Mouse (Mus musculus): ENCODE data around the gene Tm7sf2.

Tm7sf2 gene

DNA sequence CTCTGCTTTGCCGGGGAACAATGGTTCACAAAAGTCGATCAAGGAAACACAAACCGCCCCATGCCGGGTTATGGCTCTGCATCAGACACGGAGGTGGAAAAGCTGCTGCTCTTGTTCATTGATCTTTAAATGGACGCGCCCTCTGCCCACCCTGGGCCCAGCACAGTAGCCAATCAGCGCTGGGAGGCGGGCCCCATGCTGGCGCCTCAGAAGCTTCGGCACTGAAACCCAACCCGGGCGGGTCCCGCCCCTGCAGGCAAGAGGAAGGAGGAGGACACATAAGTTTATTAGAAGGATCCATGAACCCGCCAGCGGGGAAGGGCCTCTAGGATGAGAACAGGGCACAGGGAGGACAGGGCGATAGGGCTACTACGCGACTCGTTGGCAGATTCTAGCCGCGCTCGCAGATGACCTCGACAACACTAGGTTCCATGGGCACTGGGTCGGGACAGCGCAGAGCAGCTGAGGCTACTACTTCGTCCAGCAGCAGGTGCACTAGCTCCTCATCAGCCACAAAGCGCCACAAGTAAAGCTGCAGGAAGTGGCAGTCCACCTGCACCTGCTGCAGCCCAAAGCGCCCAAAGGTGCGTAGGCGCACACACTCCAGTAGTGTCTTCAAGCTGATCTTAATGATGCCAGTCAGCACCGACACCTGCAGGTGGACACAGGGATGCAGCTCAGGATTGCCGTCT, at the start of gene Tm7sf2:
Tm7sf2 (minus strand) TSS at position 650 of the 692 bp plus-strand sequence.
- peak; percentile 85 for DNase-seq (ENCODE audit: low read depth, low spot score)

DNA sequence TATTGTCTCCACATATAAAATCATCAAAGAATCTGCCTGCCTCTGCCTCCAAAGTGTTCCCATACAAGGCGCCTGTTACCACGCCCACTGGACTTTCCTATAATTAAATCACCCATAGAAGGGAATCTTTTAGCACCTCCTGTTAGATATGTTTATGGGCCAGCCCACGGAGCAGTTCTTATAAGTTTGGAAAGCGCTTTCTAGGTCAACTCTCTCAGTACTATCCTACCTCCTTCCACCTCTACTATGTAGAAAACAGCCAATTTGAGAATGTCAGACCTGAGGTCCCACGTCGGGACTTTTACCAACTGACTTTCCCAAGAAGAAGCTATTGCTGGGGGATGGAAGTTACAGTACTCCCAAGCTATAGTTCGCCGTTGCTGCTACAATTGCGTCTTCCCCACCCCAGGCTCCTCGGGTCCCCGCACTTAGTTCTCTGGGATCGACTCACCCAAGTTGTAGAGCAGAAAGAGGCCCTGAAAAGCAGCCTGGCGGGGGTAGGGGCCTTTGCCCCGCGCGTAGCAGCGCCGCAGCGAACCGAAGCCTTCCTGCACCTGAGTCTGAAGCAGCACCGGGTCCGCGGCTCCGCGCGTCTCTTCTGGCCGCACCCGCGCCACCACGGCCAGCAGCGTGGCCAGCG, 49.3 kb upstream of the Tm7sf2 start:
- no peak for DNase-seq (ENCODE audit: low read depth, low spot score)

DNA sequence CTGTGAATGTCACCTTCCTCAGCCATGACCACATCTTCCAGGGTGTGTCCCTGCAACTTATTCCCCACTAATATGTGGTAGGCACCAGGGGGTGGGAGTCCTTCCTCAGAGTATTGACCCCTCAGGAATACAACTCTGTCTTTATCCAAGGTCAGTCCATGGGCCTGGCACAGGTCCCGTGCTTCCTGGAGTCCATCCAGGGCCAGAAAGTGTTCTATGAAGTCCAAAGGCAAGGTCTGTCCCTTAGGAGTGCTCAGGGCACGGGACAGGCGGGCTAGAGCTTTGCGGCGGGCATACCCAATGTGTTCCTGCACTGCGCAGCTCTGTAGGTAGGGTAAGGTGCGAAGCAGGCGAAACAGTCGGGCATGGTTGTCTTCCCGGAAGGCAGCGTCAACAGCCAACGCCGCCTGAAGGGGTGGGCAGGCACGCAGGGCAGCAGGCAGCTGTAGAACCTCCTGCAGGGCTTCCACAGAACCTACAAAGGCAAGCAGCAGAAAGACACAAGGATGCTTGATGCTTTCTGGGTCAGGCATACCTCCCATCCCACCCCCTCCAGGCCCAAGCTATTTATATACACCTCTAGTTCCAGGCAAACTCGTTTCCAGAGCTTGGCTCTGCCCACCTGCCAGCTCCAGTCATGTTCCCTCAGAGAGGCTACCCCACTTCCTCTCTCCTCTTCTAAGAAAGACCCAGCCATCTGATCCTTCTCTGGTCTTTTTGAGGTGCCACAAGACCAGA, 48.1 kb upstream of the Tm7sf2 start:
- no peak for DNase-seq (ENCODE audit: low read depth, low spot score)

DNA sequence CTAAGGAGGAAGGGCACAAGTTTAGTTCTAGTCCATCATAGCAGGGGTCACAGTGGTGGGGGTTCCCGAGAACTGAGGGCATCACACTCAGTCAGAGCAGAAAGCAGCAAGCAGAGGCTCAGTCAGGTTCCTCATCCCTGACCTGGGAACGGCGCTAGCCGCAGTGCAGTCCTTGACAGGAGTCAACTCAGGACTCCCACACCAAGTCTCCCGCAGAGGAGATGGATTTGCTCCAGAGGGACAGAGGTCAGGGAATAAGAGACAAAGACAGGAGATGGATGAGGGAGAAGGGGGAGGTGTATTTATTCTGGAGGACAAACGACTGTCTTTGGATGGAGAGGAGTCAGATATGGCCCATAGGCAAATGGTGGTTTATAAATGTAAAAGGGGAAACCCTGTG, 44.9 kb upstream of the Tm7sf2 start:
- no peak for DNase-seq (ENCODE audit: low read depth, low spot score)

DNA sequence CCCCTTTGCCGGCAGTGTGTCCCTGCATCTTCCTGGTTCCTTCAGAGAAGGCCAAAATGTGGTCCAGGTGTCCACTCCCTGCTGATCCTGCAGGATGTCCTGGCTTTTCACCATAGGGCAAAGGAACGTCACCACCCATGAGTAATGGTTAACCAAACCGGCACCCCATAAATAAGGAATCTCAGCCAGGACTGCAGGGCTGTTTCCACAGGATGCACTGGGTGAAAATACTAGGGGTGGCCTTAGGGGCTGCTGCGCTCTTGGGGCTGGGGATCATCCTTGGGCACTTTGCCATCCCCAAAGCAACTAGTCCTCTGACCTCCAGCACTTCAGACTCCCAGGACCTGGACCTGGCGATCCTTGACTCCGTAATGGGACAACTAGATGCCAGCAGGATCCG, 37.4 kb upstream of the Tm7sf2 start, which contains the start of gene Naaladl1:
Naaladl1 (plus strand) TSS at position 197 of the 400 bp plus-strand sequence.
- DNase-seq (ENCODE audit: low read depth, low spot score), result no peak

DNA sequence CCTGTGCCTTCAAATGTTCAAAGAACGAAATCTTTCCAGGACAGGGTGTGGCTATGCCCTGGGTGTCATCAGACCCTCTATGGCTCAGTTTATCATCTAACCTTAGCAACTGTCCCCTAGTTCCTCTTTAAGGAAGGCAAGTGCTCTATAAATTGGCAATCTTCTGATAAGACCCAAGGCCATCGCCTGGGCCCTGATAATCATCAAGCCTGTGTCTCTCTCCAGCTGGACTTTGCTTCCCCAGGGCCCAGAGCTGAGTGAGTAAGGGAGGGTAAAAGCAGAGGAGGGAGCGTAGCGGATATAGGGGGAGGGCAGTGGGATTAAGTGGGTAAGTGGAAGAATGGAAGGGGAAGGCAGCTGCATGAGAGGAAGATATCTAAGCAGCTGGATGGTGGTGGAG, 36.3 kb upstream of the Tm7sf2 start:
- DNase-seq (ENCODE audit: low read depth, low spot score), result no peak

DNA sequence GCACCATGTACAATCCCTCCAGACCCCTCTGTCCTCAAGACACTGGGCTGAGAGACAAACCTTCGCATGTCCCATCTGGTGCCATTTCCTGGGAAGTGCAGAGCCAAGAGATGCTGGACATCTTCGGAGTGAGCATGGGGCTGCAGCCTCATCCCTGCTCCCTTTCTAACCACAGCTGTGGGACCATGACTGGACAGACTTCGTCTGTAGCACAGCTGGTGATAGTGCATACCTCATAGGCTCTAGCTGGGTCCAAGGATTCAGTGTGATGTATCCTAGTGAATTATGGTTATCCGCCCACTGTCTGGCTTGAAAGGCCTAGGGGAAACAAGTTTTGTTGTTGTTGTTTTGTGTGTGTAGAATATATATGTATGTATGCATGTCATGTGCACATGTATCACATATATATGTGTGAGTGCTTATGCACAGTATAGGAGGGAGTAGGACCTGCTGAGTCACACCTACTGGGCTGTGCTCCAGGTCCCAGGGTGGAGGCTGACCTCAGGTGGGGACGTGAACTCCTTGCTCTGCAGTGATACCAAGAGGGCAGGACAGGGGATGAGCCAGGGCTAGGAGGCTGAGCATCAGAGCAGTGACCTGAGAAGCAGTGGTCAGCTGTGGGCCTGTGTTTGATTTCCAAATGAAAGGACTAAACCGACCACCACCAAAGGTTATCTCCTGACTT, 34.1 kb upstream of the Tm7sf2 start:
- no peak for DNase-seq (ENCODE audit: low read depth, low spot score)

DNA sequence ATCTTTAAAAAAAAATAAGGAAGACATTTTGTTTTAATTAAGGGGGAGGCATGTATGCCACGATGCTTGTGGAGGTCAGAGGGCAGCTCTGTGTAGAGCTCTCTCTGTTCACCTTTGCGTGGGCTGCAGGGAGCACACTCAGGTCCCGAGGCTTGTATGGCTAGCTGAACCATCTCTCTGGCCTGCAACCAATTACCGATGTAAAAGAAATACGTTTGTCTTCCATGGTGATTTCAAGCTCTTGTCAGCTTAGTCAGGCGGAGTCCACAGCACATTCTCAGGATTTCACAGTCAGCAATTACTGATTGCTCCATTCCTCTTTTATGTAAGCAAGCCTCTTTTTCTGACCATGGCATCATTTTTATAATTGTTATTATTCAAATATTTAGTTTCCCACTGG, 33.0 kb upstream of the Tm7sf2 start:
- DNase-seq (ENCODE audit: low read depth, low spot score), result no peak

DNA sequence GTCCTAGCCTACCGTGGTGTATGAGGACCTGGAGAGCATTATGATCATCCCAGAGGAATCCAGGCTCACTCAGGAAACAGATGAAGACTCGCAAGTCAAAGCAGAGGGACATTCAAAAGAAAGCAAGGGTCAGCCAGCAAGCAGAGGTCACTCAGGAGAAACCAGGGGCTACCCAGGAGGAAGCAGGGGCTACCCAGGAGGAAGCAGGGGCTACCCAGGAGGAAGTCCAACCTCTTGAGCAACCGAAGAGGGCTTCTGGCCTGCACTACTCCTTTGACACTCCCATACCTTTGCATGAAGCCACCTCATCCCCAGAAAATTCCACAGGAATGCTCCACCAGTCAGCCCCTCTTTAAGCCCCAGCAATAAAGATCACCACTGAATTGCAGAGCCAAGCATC, 29.7 kb upstream of the Tm7sf2 start:
- no peak for DNase-seq (ENCODE audit: low read depth, low spot score)

DNA sequence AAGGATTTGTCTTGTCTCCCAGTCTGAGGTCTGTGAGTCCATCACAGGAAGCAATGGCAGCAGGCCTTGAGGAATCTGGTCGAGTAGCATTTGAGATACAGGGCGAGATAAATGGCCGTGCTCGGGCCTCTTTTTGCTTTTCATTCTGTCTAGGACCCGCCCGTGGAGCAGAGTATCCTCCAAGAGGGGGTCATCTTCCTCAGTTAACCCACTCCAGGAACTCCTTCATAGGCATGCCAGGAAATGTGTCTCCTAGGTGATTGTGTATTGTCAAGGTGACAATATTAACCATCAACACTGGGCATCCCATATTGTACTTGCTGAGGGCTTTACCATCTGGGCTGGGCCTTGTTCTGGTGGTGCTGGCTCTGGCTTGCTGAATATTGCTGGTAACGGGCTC, 25.9 kb upstream of the Tm7sf2 start, which contains the start of gene AC131692.1:
AC131692.1 (plus strand) TSS at position 301 of the 400 bp plus-strand sequence.
- DNase-seq (ENCODE audit: low read depth, low spot score), result no peak

DNA sequence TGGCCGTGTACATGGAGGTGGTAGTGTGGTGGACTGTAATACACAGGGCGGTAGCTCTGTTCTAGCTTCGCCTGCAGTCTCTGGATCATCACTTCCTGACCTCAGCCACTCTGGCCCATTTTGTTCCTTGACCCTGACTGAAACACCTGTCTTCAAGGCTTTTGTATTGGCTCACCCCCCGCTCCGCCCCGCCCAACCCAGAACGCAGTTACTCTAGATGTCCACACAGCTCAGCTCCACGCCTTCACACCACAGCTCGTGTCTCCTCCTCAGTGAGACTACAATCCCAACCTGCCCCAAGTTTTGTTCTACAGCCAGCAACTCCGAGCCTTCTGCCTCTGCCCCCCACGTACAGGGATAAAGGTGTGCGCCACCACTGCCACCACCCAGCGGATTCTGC, 20.7 kb upstream of the Tm7sf2 start:
- DNase-seq (ENCODE audit: low read depth, low spot score), result no peak

DNA sequence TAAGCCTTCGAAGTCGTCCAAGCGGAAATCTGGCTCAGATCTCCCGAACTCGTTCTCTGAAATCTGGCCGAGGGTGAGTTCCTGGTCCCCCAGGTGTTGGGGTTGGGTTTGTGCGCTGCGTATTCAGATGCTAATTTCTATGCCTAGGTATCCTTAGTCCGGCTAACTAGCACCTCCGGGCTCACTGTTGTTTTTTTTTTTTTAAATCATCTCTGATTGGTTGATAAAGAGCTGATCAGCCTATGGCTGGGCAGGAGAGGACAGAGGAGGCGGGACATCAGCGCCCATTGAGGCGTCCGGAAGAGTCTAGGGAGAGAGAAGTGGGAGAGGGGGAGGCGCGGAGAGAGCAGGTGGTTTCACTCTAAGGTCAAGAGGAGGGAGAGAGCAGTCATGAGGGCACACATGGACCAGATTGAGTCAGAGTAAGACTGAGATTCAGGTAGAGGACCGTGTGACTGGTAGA, 17.3 kb upstream of the Tm7sf2 start:
- DNase-seq (ENCODE audit: low read depth, low spot score), result peak; percentile 55

DNA sequence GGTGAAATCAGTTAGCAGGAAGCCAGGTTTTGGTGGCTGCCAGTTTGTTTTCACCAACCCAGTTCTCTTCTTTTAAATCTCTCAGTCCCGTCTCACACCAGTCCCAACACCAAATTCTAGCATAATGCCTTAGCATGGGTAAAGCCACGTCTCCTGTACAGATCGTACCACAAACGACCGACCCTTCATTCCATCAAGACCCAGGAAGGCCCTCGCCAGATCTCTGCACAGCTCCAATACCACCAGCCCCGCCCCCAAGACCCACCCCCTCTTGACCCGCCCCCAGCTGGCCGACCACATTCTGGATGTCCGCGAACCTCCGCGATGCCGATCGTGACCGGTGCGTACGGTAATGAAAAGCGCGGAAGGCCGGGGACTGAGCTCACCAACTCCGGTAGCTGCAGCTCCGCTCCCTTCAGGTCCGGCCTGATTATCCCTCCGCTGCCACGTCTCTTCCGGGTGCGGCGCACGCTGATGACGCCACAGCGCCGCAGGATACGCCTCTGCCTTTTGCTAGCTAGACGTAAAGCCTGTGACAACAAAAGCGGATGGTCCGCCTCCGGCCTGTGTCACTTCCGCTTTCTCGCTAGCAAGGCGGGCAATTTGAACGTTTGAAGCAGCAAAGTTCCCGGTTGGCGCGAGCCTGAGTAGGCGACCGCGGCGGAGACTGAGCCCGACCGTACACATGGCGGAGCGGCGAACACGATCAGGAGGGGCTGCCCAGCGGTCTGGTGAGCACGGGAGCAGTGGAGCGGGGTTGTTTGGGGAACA, 16.5 kb upstream of the Tm7sf2 start, which contains the start of the genes Zfpl1 and Cdca5:
Zfpl1 (minus strand) TSS at position 479 of the 771 bp plus-strand sequence.
Cdca5 (plus strand) TSS at position 506 of the 771 bp plus-strand sequence.
- DNase-seq (ENCODE audit: low read depth, low spot score), result peak; percentile 98

DNA sequence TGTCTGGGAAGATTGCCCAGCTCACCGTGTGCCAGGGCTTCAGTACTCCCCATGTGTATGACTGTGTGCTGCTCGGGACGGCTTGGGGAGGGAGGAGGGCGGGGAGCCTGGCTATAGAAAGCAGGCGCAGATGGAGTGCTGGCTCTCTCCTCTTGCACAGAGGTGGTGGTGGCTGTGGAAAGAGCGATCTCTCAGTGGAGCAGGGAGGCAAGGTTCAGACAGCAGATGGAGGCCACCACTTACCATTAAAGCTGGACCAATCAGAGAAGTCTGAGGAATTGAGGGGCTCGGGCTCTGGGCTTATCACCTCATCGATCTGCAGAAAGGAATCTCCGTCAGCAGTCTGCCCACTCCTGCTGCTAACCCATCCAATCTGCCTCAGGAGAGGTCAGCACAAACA, 14.0 kb upstream of the Tm7sf2 start, which contains the start of gene Gm28374:
Gm28374 (minus strand) TSS at position 101 of the 400 bp plus-strand sequence.
- DNase-seq (ENCODE audit: low read depth, low spot score), result no peak

DNA sequence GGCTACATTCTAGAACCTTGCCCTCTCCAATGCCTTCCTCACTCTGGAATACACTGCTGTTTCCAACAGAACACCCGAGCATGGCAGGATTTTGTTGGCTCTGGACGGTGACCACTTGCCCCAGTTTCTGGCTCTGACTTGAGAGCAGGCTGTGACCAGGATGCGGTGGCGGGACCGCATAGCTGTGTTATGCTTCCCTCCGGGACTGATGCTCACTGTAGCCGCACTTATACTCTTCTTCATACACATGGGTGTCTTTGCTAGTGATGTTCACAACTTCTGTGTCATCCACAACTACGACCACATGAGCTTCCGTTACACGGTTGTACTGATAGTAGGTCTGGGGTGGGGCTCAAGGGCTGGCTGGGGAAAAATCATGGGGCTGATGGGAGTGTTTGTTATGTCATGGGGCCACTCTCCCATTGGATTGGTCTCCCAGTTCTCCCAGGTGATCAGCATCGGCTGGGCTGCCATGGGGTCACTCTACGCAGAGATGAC, 11.9 kb upstream of the Tm7sf2 start, which contains the start of gene Tmem262:
Tmem262 (plus strand) TSS at position 51 of the 498 bp plus-strand sequence.
- no peak for DNase-seq (ENCODE audit: low read depth, low spot score)

DNA sequence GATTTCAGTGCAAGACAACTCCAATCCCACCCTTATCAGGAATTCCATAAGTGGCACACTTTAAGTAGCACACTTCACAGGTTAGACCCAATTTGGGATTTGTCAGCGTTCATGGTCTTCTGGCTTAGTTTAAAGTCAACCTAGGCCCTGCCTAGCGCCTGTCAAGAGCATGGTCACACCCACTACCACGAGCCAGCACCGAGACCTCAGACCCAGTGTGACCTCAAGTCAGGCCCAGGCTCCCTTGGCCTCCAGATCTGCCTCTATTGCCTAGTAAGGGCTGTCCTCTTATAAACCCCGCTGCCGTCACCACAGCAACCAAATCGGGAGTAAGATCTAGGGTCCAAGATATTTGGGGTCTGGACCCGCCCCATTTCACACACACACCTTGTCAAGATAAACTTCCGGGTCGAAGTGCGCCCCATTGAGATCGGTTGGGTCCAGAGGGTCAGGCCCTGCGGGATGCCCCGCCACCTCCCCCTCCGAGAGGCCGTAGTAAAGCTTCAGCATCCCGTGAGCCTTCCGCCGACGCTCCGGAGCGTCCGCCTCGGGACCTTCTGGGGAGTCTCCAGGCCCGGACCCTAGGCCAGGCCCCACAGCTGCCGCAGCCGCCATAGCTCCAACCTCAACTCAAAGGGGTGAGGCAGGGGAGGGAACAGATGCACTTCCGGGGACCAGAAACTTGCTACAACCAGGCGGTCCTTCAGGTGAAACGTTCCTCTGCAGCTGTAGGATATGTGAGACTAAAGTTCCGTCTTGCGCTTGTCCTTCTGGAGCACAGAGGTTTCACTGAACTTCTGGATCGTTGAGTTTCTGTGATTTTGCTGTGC, 8.6 kb upstream of the Tm7sf2 start, which contains the start of gene Vps51:
Vps51 (minus strand) TSS at position 668 of the 830 bp plus-strand sequence.
- peak; percentile 81 for DNase-seq (ENCODE audit: low read depth, low spot score)

DNA sequence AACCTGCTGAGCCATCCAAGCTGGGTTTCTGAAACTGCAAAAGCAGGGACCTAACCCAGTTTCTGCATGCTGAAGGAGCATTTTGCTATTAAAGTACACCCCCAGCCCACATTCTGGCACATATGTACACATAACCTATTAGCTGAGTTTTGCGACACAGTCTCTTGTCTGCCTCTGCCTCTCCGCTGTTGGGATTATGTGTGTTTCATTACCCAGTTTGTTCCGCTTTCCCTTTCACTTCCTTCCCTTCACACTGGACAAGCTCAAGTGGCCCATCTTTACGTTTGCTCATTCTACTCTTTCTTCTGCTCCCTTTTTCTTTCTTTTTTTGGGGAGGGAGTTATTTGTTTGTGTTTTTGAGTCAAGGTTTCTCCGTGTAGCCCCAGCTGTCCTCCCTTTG, 5.7 kb upstream of the Tm7sf2 start:
- no peak for DNase-seq (ENCODE audit: low read depth, low spot score)

DNA sequence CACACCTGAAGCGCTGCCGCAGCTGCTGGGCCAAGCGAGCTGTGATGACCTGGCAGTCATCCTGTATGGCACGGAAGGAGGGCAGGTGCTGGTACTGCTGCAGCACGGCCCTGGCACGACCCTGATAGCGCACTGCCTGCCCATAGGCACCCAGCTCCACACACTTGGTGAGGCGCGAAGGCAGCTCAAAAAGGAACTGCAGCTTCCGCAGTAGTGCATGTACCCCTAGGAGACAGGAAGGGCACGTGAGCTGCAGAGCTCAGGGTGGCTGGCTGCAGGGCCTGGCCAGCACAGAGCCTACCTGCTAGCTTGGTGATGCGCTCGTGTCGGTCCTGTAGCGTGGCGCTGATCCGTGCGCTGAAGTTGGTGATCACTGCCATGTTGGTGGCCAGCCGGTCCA, 3.1 kb upstream of the Tm7sf2 start:
- no peak for DNase-seq (ENCODE audit: low read depth, low spot score)

DNA sequence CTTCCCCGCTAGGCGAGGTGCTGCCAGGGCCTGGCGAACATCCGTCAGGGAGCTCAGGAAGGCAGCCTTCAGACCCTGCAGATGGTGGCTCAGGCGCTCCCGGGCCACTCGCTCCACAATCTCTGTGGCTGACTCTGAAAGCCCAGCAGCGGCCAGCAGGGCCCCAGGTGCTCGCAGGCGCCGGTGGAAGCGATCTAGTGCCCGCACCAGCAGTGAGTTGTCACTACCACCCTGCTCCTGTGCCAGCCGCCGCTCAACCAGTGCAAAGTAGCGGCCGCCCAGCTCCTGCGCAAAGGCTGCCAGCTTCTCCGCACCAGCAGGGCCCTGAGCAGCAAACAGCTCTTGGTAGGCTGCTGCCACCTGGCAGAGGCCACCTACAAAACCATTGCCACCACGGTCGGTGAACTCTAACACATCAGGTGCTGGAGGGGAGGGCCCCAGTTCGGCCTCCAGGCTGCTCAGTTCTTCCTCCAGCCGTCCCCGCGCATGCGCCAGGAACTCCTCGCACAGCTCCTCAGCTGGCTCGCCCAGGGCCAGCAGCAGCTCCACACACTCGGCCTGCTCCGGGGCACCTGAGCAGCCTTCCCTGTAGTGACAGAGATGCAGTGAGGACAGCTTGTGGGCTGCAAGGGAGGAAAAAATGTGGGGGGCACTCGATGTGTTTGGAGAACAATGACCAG, 2.5 kb upstream of the Tm7sf2 start:
- no peak for DNase-seq (ENCODE audit: low read depth, low spot score)

Measured in embryo, embryonic 11.5 days (tissue).